ENCODE assay signal across 36 mouse cellular contexts in genomic region chr13:112996407-112996806, GRCm38 (mm10). TPM values are rescaled to one million over a fixed set of nuclear protein-coding genes. Genes with fewer than 3 reads are reported as not detected.
DNase-seq lines count a peak whose midpoint lies in the region; ATAC-seq lines count a peak whose summit lies in the region.
"Had no signal": no experiment of that assay in that cellular context is flagged by ENCODE, and none has a peak within 500 bp of the region (broad histone marks: within the 10 kb centered on the region; RNA-seq: fewer than 3 reads in every experiment).

No protein-coding gene starts in this region.

- H3K9ac ChIP-seq in neural tube, embryonic 15.5 days (replicated peaks): no peak overlapping the region
- H3K9ac ChIP-seq: embryonic facial prominence, embryonic 13.5 days; forebrain, embryonic 15.5 days; hindbrain, embryonic 12.5 days; intestine, embryonic 15.5 days; limb, embryonic 13.5 days; lung, embryonic 15.5 days; midbrain, embryonic 13.5 days; neural tube, embryonic 13.5 days; stomach, embryonic 15.5 days had no signal

- H3K36me3 ChIP-seq in neural tube, embryonic 15.5 days: no peaks in the 10 kb centered on the region
- H3K36me3 ChIP-seq: embryonic facial prominence, embryonic 13.5 days; forebrain, embryonic 10.5 days; forebrain, embryonic 15.5 days; hindbrain, embryonic 12.5 days; intestine, embryonic 15.5 days; limb, embryonic 13.5 days; lung, embryonic 15.5 days; midbrain, embryonic 13.5 days; neural tube, embryonic 13.5 days; stomach, embryonic 15.5 days had no signal

- H3K4me2 ChIP-seq in neural tube, embryonic 15.5 days: no peak overlapping the region
- H3K4me2 ChIP-seq: embryonic facial prominence, embryonic 13.5 days; forebrain, embryonic 15.5 days; heart, embryonic 11.5 days; hindbrain, embryonic 12.5 days; intestine, embryonic 15.5 days; limb, embryonic 13.5 days; liver, embryonic 11.5 days; lung, embryonic 15.5 days; midbrain, embryonic 13.5 days; neural tube, embryonic 13.5 days; stomach, embryonic 15.5 days had no signal

- no peak overlapping the region for H3K27ac ChIP-seq in neural tube, embryonic 15.5 days (replicated peaks)
- H3K27ac ChIP-seq: embryonic facial prominence, embryonic 13.5 days; forebrain, embryonic 10.5 days; forebrain, embryonic 15.5 days; gastrocnemius, adult 2 months; hindbrain, embryonic 12.5 days; hindbrain, postnatal 0 days; intestine, embryonic 15.5 days; limb, embryonic 13.5 days; lung, embryonic 15.5 days; midbrain, embryonic 13.5 days; neural tube, embryonic 13.5 days; stomach, embryonic 15.5 days had no signal

- peaks cover 24% of the 10 kb centered on the region for H3K4me1 ChIP-seq in neural tube, embryonic 15.5 days

- no peak for ATAC-seq in neural tube, embryonic 15.5 days (ENCODE audit: low FRiP score)
- ATAC-seq in megakaryocyte, adult 5-6 weeks (ENCODE audit: poor library complexity, severe bottlenecking): 0 out of 2 replicates have a peak, but pooled peaks have one; percentile 9
- ATAC-seq: activated CD4-positive, CD25-positive, alpha-beta regulatory T cell, adult 4 months; forebrain, embryonic 15.5 days; hindbrain, postnatal 0 days; intestine, embryonic 15.5 days; midbrain, embryonic 13.5 days had no signal

- no peaks in the 10 kb centered on the region for H3K9me3 ChIP-seq in neural tube, embryonic 15.5 days (replicated peaks)
- H3K9me3 ChIP-seq: embryonic facial prominence, embryonic 13.5 days; forebrain, embryonic 10.5 days; forebrain, embryonic 15.5 days; hindbrain, embryonic 12.5 days; intestine, embryonic 15.5 days; limb, embryonic 13.5 days; lung, embryonic 15.5 days; megakaryocyte, embryonic 14.5 days; midbrain, embryonic 13.5 days; neural tube, embryonic 13.5 days; stomach, embryonic 15.5 days had no signal

- DNase-seq in neural tube, embryonic 10.5 days (ENCODE audit: extremely low spot score, low spot score): peak; percentile 19
- peak; percentile 28 for DNase-seq in NIH3T3 (ENCODE audit: low read depth)
- no peak for DNase-seq in thymus, postnatal 0 days (ENCODE audit: low spot score)
- no peak for DNase-seq in adrenal gland, postnatal 25 days
- no peak for DNase-seq in thymus, postnatal 4 days
- DNase-seq: adrenal gland, adult 2 months; cerebellum, adult 9-10 months; cerebellum, postnatal 36 days; embryo, embryonic 11 days; gastrocnemius, adult 2 months; heart, postnatal 36 days; kidney, adult 2 months; lung, postnatal 36 days; thymus, postnatal 25 days had no signal

- 67% methylated on average over 4 of the region's 4 CpGs for WGBS in neural tube, embryonic 15.5 days

- H3K27me3 ChIP-seq in neural tube, embryonic 15.5 days (replicated peaks): peaks cover 87% of the 10 kb centered on the region

- H3K4me3 ChIP-seq in neural tube, embryonic 15.5 days (replicated peaks): no peak overlapping the region
- H3K4me3 ChIP-seq: embryonic facial prominence, embryonic 13.5 days; forebrain, embryonic 10.5 days; forebrain, embryonic 15.5 days; gastrocnemius, adult 2 months; hindbrain, embryonic 12.5 days; intestine, embryonic 15.5 days; limb, embryonic 13.5 days; lung, embryonic 15.5 days; megakaryocyte, embryonic 14.5 days; midbrain, embryonic 13.5 days; neural tube, embryonic 13.5 days; stomach, embryonic 15.5 days had no signal

RNA-seq across cellular contexts. Expression of gene Mcidas, which starts 2.8 kb away (rescaled TPM):
- 0.08 and 0.11 TPM in 2 replicates for polyA plus RNA-seq in neural tube, embryonic 15.5 days (2015; fragmentation: Nextera tagmentation; extraction: Ambion mirVana)
- total RNA-seq in megakaryocyte, adult 5-6 weeks (2015): not detected in 2 replicates
- total RNA-seq in megakaryocyte, adult 5-6 weeks (2017): not detected in 2 replicates
- polyA plus RNA-seq in thymus, postnatal 0 days (2015; fragmentation: Nextera tagmentation; extraction: Ambion mirVana): 0.20 and 0.28 TPM in 2 replicates
- not detected in 2 replicates for total RNA-seq in adrenal gland, postnatal 25 days (2021)
- total RNA-seq: adrenal gland, adult 2 months; gastrocnemius, adult 2 months; gastrocnemius, postnatal 4 days; heart, postnatal 36 days had no signal
- polyA plus RNA-seq: adrenal gland, adult 2 months; heart, embryonic 11.5 days; kidney, adult 2 months; limb, embryonic 13.5 days; liver, embryonic 11.5 days; liver, embryonic 16.5 days had no signal

RNA-seq across cellular contexts. Expression of gene Ccno, which starts 8.8 kb away (rescaled TPM):
- polyA plus RNA-seq in neural tube, embryonic 15.5 days (2015; fragmentation: Nextera tagmentation; extraction: Ambion mirVana): 0.13 and 0.37 TPM in 2 replicates
- total RNA-seq in megakaryocyte, adult 5-6 weeks (2015): 2.8 and 4.7 TPM in 2 replicates
- 4.1 and 5.9 TPM in 2 replicates for total RNA-seq in megakaryocyte, adult 5-6 weeks (2017)
- 1.2 TPM in 2 replicates for polyA plus RNA-seq in thymus, postnatal 0 days (2015; fragmentation: Nextera tagmentation; extraction: Ambion mirVana)
- 0.33 and 0.67 TPM in 2 replicates for total RNA-seq in adrenal gland, postnatal 25 days (2021)
- total RNA-seq: gastrocnemius, adult 2 months had no signal
- polyA plus RNA-seq: activated CD4-positive, CD25-positive, alpha-beta regulatory T cell, adult 4 months; neural tube, embryonic 13.5 days had no signal

RNA-seq across cellular contexts. Expression of gene Cdc20b, which starts 38.5 kb away (rescaled TPM):
- not detected in 2 replicates for polyA plus RNA-seq in neural tube, embryonic 15.5 days (2015; fragmentation: Nextera tagmentation; extraction: Ambion mirVana)
- total RNA-seq in megakaryocyte, adult 5-6 weeks (2015): not detected in 2 replicates
- not detected in 2 replicates for total RNA-seq in megakaryocyte, adult 5-6 weeks (2017)
- 0.21 and 0.22 TPM in 2 replicates for polyA plus RNA-seq in thymus, postnatal 0 days (2015; fragmentation: Nextera tagmentation; extraction: Ambion mirVana)
- not detected in 2 replicates for total RNA-seq in adrenal gland, postnatal 25 days (2021)
- total RNA-seq: adrenal gland, adult 2 months; gastrocnemius, adult 2 months; gastrocnemius, postnatal 4 days; heart, postnatal 36 days; left cerebral cortex, adult 8-10 months; left cerebral cortex, postnatal 36 days had no signal
- polyA plus RNA-seq: adrenal gland, adult 2 months; intestine, embryonic 15.5 days; kidney, adult 2 months; kidney, embryonic 16.5 days; limb, embryonic 13.5 days; liver, embryonic 11.5 days; liver, embryonic 16.5 days; neural tube, embryonic 13.5 days; stomach, embryonic 15.5 days had no signal

RNA-seq across cellular contexts. Expression of gene Gpx8, which starts 49.8 kb away (rescaled TPM):
- polyA plus RNA-seq in neural tube, embryonic 15.5 days (2015; fragmentation: Nextera tagmentation; extraction: Ambion mirVana): 59.3 and 62.5 TPM in 2 replicates
- total RNA-seq in megakaryocyte, adult 5-6 weeks (2015): 0.85 TPM in 1 of 2 replicates, not detected in the other
- 1.9 TPM in 1 of 2 replicates, not detected in the other for total RNA-seq in megakaryocyte, adult 5-6 weeks (2017)
- polyA plus RNA-seq in thymus, postnatal 0 days (2015; fragmentation: Nextera tagmentation; extraction: Ambion mirVana): 20.6 and 22.4 TPM in 2 replicates
- 86.0 and 96.8 TPM in 2 replicates for total RNA-seq in adrenal gland, postnatal 25 days (2021)
- polyA plus RNA-seq: activated CD4-positive, CD25-positive, alpha-beta regulatory T cell, adult 4 months had no signal

Comparison
In these comparisons a context has a peak if more than half of its experiments do, and no peak if none do; other contexts are left out.
1. DNase-seq: peak in neural tube, embryonic 10.5 days (single experiment) and NIH3T3 (single experiment); none in thymus, postnatal 0 days (single experiment), adrenal gland, postnatal 25 days (single experiment) and thymus, postnatal 4 days (single experiment).